Mouse (Mus musculus): ENCODE data around the gene Gab2. TPM values are rescaled to one million over a fixed set of nuclear protein-coding genes. Genes with fewer than 3 reads are reported as not detected.

Gene Gab2
- polyA plus RNA-seq, 1 experiment: 1.8 TPM

GRCm38 (mm10) chr7:97189116-97189515 lies 107.7 kb downstream of the Gab2 start:
- Histone ChIP-seq H3K4me3 (ENCODE audit: insufficient read depth, poor library complexity, severe bottlenecking) (no peak overlapping the region), H3K27me3 (ENCODE audit: control insufficient read depth, insufficient read depth, insufficient read length) (no peaks in the 10 kb centered on the region), H3K36me3 (ENCODE audit: control insufficient read depth, insufficient read depth) (no peaks in the 10 kb centered on the region), H3K79me3 (ENCODE audit: low read depth) (no peaks in the 10 kb centered on the region), H3ac (ENCODE audit: control insufficient read depth, insufficient read length, low read depth) (no peak overlapping the region), H3K79me2 (ENCODE audit: control insufficient read depth, insufficient read depth) (no peaks in the 10 kb centered on the region)
- TF ChIP-seq MAX (IDR thresholded peaks at IDR 0.05) (no peak), FOSL1 (IDR thresholded peaks at IDR 0.05; ENCODE audit: insufficient read depth, low read length, poor library complexity, severe bottlenecking) (no peak), CTCF (IDR thresholded peaks at IDR 0.05; ENCODE audit: control insufficient read depth, insufficient read depth, insufficient read length) (no peak), CEBPB (IDR thresholded peaks at IDR 0.05; ENCODE audit: low read depth) (no peak), USF1 (IDR thresholded peaks at IDR 0.05; ENCODE audit: low read depth) (no peak), MYOG (IDR thresholded peaks at IDR 0.05; ENCODE audit: control insufficient read depth, extremely low read depth, insufficient read length) (no peak), MYOD1 (IDR thresholded peaks at IDR 0.05; ENCODE audit: control insufficient read depth, insufficient read length, low read depth) (no peak)

GRCm38 (mm10) chr7:97203907-97204306 lies 122.5 kb downstream of the Gab2 start:
- TF ChIP-seq FOSL1 (IDR thresholded peaks at IDR 0.05; ENCODE audit: insufficient read depth, low read length, poor library complexity, severe bottlenecking): no peak
- TF ChIP-seq MYOG (IDR thresholded peaks at IDR 0.05; ENCODE audit: control insufficient read depth, extremely low read depth, insufficient read length): no peak
- no peak for TF ChIP-seq MYOD1 (IDR thresholded peaks at IDR 0.05; ENCODE audit: control insufficient read depth, insufficient read length, low read depth)
- no peak for TF ChIP-seq CTCF (IDR thresholded peaks at IDR 0.05; ENCODE audit: control insufficient read depth, insufficient read depth, insufficient read length)
- no peak for TF ChIP-seq MAX (IDR thresholded peaks at IDR 0.05)
- TF ChIP-seq CEBPB (IDR thresholded peaks at IDR 0.05; ENCODE audit: low read depth): no peak
- no peak for TF ChIP-seq USF1 (IDR thresholded peaks at IDR 0.05; ENCODE audit: low read depth)
- Histone ChIP-seq H3K79me3 (ENCODE audit: low read depth) (no peaks in the 10 kb centered on the region), H3ac (ENCODE audit: control insufficient read depth, insufficient read length, low read depth) (no peak overlapping the region), H3K79me2 (ENCODE audit: control insufficient read depth, insufficient read depth) (no peaks in the 10 kb centered on the region), H3K36me3 (ENCODE audit: control insufficient read depth, insufficient read depth) (no peaks in the 10 kb centered on the region), H3K4me3 (ENCODE audit: insufficient read depth, poor library complexity, severe bottlenecking) (no peak overlapping the region), H3K27me3 (ENCODE audit: control insufficient read depth, insufficient read depth, insufficient read length) (no peaks in the 10 kb centered on the region)

- no peaks in the 10 kb centered on the region for H3K27me3 ChIP-seq (ENCODE audit: control insufficient read depth, insufficient read depth, insufficient read length)
- no peak overlapping the region for H3ac ChIP-seq (ENCODE audit: control insufficient read depth, insufficient read length, low read depth)
- TF ChIP-seq MYOG (IDR thresholded peaks at IDR 0.05; ENCODE audit: control insufficient read depth, extremely low read depth, insufficient read length): no peak
- no peak for TF ChIP-seq CEBPB (IDR thresholded peaks at IDR 0.05; ENCODE audit: low read depth)
- no peak for TF ChIP-seq CTCF (IDR thresholded peaks at IDR 0.05; ENCODE audit: control insufficient read depth, insufficient read depth, insufficient read length)
- TF ChIP-seq FOSL1 (IDR thresholded peaks at IDR 0.05; ENCODE audit: insufficient read depth, low read length, poor library complexity, severe bottlenecking): no peak
- no peak for TF ChIP-seq USF1 (IDR thresholded peaks at IDR 0.05; ENCODE audit: low read depth)
- no peaks in the 10 kb centered on the region for H3K79me2 ChIP-seq (ENCODE audit: control insufficient read depth, insufficient read depth)
- no peaks in the 10 kb centered on the region for H3K36me3 ChIP-seq (ENCODE audit: control insufficient read depth, insufficient read depth)
- H3K4me3 ChIP-seq (ENCODE audit: insufficient read depth, poor library complexity, severe bottlenecking): no peak overlapping the region
- no peaks in the 10 kb centered on the region for H3K79me3 ChIP-seq (ENCODE audit: low read depth)
Measured at GRCm38 (mm10) chr7:97208811-97209549, 127.6 kb downstream of the Gab2 start.

GRCm38 (mm10) chr7:97210064-97210685 lies 128.8 kb downstream of the Gab2 start:
- no peaks in the 10 kb centered on the region for H3K79me2 ChIP-seq (ENCODE audit: control insufficient read depth, insufficient read depth)
- no peak overlapping the region for H3ac ChIP-seq (ENCODE audit: control insufficient read depth, insufficient read length, low read depth)
- no peaks in the 10 kb centered on the region for H3K79me3 ChIP-seq (ENCODE audit: low read depth)
- no peak overlapping the region for H3K4me3 ChIP-seq (ENCODE audit: insufficient read depth, poor library complexity, severe bottlenecking)
- H3K36me3 ChIP-seq (ENCODE audit: control insufficient read depth, insufficient read depth): no peaks in the 10 kb centered on the region
- TF ChIP-seq MYOG (IDR thresholded peaks at IDR 0.05; ENCODE audit: control insufficient read depth, extremely low read depth, insufficient read length) (no peak), FOSL1 (IDR thresholded peaks at IDR 0.05; ENCODE audit: insufficient read depth, low read length, poor library complexity, severe bottlenecking) (no peak), USF1 (IDR thresholded peaks at IDR 0.05; ENCODE audit: low read depth) (no peak), MYOD1 (IDR thresholded peaks at IDR 0.05; ENCODE audit: control insufficient read depth, insufficient read length, low read depth) (no peak)
- no peaks in the 10 kb centered on the region for H3K27me3 ChIP-seq (ENCODE audit: control insufficient read depth, insufficient read depth, insufficient read length)

- peak; percentile 7 for TF ChIP-seq CEBPB (IDR thresholded peaks at IDR 0.05; ENCODE audit: low read depth)
- TF ChIP-seq CTCF (IDR thresholded peaks at IDR 0.05; ENCODE audit: control insufficient read depth, insufficient read depth, insufficient read length): no peak
- H3K4me3 ChIP-seq (ENCODE audit: insufficient read depth, poor library complexity, severe bottlenecking): no peak overlapping the region
- H3ac ChIP-seq (ENCODE audit: control insufficient read depth, insufficient read length, low read depth): no peak overlapping the region
Measured at GRCm38 (mm10) chr7:97211117-97211516, 129.7 kb downstream of the Gab2 start.

GRCm38 (mm10) chr7:97223836-97224235 lies 142.4 kb downstream of the Gab2 start:
- no peaks in the 10 kb centered on the region for H3K79me3 ChIP-seq (ENCODE audit: low read depth)
- no peaks in the 10 kb centered on the region for H3K79me2 ChIP-seq (ENCODE audit: control insufficient read depth, insufficient read depth)
- no peak overlapping the region for H3K4me3 ChIP-seq (ENCODE audit: insufficient read depth, poor library complexity, severe bottlenecking)
- H3K36me3 ChIP-seq (ENCODE audit: control insufficient read depth, insufficient read depth): no peaks in the 10 kb centered on the region
- no peak overlapping the region for H3ac ChIP-seq (ENCODE audit: control insufficient read depth, insufficient read length, low read depth)
- no peaks in the 10 kb centered on the region for H3K27me3 ChIP-seq (ENCODE audit: control insufficient read depth, insufficient read depth, insufficient read length)
- no peak for TF ChIP-seq FOSL1 (IDR thresholded peaks at IDR 0.05; ENCODE audit: insufficient read depth, low read length, poor library complexity, severe bottlenecking)
- TF ChIP-seq CEBPB (IDR thresholded peaks at IDR 0.05; ENCODE audit: low read depth): no peak
- TF ChIP-seq MAX (IDR thresholded peaks at IDR 0.05): no peak
- no peak for TF ChIP-seq USF1 (IDR thresholded peaks at IDR 0.05; ENCODE audit: low read depth)
- TF ChIP-seq MYOG (IDR thresholded peaks at IDR 0.05; ENCODE audit: control insufficient read depth, extremely low read depth, insufficient read length): no peak
- TF ChIP-seq MYOD1 (IDR thresholded peaks at IDR 0.05; ENCODE audit: control insufficient read depth, insufficient read length, low read depth): no peak
- no peak for TF ChIP-seq CTCF (IDR thresholded peaks at IDR 0.05; ENCODE audit: control insufficient read depth, insufficient read depth, insufficient read length)

More at GRCm38 (mm10) chr7:97211117-97211516, 129.7 kb downstream of the Gab2 start:
- Histone ChIP-seq H3K79me2 (ENCODE audit: control insufficient read depth, insufficient read depth) (no peaks in the 10 kb centered on the region), H3K27me3 (ENCODE audit: control insufficient read depth, insufficient read depth, insufficient read length) (no peaks in the 10 kb centered on the region), H3K36me3 (ENCODE audit: control insufficient read depth, insufficient read depth) (no peaks in the 10 kb centered on the region), H3K79me3 (ENCODE audit: low read depth) (no peaks in the 10 kb centered on the region)

All from C2C12 (cell line).